Mouse (Mus musculus): Measurements from ENCODE around the gene Hils1. TPM values are rescaled to one million over a fixed set of nuclear protein-coding genes. Genes with fewer than 3 reads are reported as not detected.
"Not testable (repeated sequence)": the region's sequence is repeated elsewhere in the genome, so short reads cannot be mapped to it uniquely, and the experiment has no call there.

Gene Hils1
- polyA plus RNA-seq, 1 experiment from 2014 or later = not detected

- H3K27me3 ChIP-seq (ENCODE audit: control insufficient read depth, insufficient read depth, low read length) = no peaks in the 10 kb centered on the region
- WGBS = 30% methylated on average over 15 of the region's 15 CpGs
- H3K9ac ChIP-seq (replicated peaks; ENCODE audit: low read depth, low read length) = peak overlapping the region; percentile 99
- peak overlapping the region; percentile 85 for H3K4me2 ChIP-seq (ENCODE audit: low read depth, low read length)
- H3K27ac ChIP-seq (ENCODE audit: low read depth, low read length) = peak overlapping the region; percentile 97
- ATAC-seq (ENCODE audit: low read depth) = peak; percentile 0
- H3K4me1 ChIP-seq (ENCODE audit: control insufficient read depth, insufficient read depth, low read length) = peaks cover 34% of the 10 kb centered on the region
- peak overlapping the region; percentile 92 for H3K4me3 ChIP-seq (ENCODE audit: low read depth, low read length)
- H3K9me3 ChIP-seq (ENCODE audit: control insufficient read depth, low read length) = no peaks in the 10 kb centered on the region
- peaks cover 13% of the 10 kb centered on the region; the same call in 1 of the 2 replicates for H3K36me3 ChIP-seq (ENCODE audit: control insufficient read depth, insufficient read depth, low read length)
Observed at GRCm38 (mm10) chr11:95008661-95009628, 41.6 kb downstream of the Hils1 start.

DNA sequence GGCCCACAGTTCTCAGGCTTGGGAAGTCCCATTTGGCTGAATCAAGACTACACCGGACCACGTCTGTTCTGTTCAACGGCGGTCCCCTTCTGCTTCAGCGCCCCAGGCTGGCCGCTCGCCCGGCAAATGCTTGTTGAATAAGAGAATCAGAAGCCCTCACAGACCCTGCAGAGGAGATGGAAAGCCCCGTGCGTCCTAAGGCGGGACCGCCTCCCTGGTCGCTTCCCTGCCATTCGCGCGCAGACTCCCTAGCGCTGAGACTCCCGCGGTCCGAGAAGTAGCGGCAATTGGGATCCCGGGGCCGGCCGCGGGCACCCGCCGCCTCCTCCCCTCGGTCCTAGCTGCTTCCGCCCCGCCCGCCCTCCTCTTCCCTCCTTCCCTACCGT, 42.2 kb downstream of the Hils1 start, which contains the start of gene Samd14:
Samd14 (plus strand) TSS at position 251 of the 386 bp plus-strand sequence.
- H3K4me3 ChIP-seq (ENCODE audit: low read depth, low read length) = peak within 1 kb of the TSS; percentile 92

GRCm38 (mm10) chr11:95010141-95010739, 42.8 kb downstream of the Hils1 start:
- H3K4me2 ChIP-seq (ENCODE audit: low read depth, low read length) = peak overlapping the region; percentile 85
- peaks cover 15% of the 10 kb centered on the region; the same call in 1 of the 2 replicates for H3K36me3 ChIP-seq (ENCODE audit: control insufficient read depth, insufficient read depth, low read length)
- peak; percentile 49 for ATAC-seq (ENCODE audit: low read depth)
- H3K9ac ChIP-seq (replicated peaks; ENCODE audit: low read depth, low read length) = peak overlapping the region; percentile 99
- peaks cover 38% of the 10 kb centered on the region for H3K4me1 ChIP-seq (ENCODE audit: control insufficient read depth, insufficient read depth, low read length)
- H3K4me3 ChIP-seq (ENCODE audit: low read depth, low read length) = peak overlapping the region; percentile 92
- H3K27ac ChIP-seq (ENCODE audit: low read depth, low read length) = peak overlapping the region; percentile 97
- under 1% methylated on average over 32 of the region's 40 CpGs for WGBS
- no peaks in the 10 kb centered on the region for H3K9me3 ChIP-seq (ENCODE audit: control insufficient read depth, low read length)
- H3K27me3 ChIP-seq (ENCODE audit: control insufficient read depth, insufficient read depth, low read length) = no peaks in the 10 kb centered on the region

More for the DNA sequence above, 42.2 kb downstream of the Hils1 start, which contains the start of gene Samd14:
- peak; percentile 76 for ATAC-seq (ENCODE audit: low read depth)
- Histone ChIP-seq H3K9ac (replicated peaks; ENCODE audit: low read depth, low read length) (peak within 1 kb of the TSS; percentile 99), H3K27me3 (ENCODE audit: control insufficient read depth, insufficient read depth, low read length) (no peaks in the 10 kb centered on the region), H3K9me3 (ENCODE audit: control insufficient read depth, low read length) (no peaks in the 10 kb centered on the region), H3K4me2 (ENCODE audit: low read depth, low read length) (peak within 1 kb of the TSS; percentile 85), H3K27ac (ENCODE audit: low read depth, low read length) (peak within 1 kb of the TSS; percentile 97), H3K36me3 (ENCODE audit: control insufficient read depth, insufficient read depth, low read length) (peaks cover 14% of the 10 kb centered on the region; the same call in 1 of the 2 replicates), H3K4me1 (ENCODE audit: control insufficient read depth, insufficient read depth, low read length) (peaks cover 38% of the 10 kb centered on the region)
- under 1% methylated on average over 31 of the region's 32 CpGs for WGBS

DNA sequence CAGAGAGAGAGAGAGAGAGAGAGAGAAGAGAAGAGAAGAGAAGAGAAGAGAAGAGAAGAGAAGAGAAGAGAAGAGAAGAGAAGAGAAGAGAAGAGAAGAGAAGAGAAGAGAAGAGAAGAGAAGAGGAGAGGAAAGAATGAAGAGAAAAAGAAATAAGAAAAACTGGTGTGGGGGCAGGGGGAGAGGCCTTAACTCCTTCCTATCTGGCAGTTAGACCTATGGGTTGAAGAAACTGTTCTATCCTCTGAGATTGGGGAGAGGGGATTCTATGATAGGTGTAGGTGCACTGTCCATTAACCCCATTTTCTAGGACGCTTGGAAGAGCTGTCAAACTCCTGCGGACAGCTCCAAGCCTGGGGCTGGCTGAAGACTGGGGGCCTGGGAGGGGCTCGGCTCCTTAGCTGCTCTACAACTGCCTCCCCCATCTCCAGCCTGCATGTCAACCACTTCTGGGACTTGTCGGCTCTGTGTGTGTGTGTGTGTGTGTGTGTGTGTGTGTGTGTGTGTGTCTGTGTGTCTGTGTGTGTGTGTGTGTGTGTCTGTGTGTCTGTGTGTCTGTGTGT, 43.5 kb downstream of the Hils1 start:
- ATAC-seq (ENCODE audit: low read depth); H3K27me3 ChIP-seq (ENCODE audit: control insufficient read depth, insufficient read depth, low read length); H3K9me3 ChIP-seq (ENCODE audit: control insufficient read depth, low read length): not testable (repeated sequence)
- Histone ChIP-seq H3K27ac (ENCODE audit: low read depth, low read length) (peak overlapping the region; percentile 97; the same call in 1 of the 2 replicates), H3K4me3 (ENCODE audit: low read depth, low read length) (peak overlapping the region; percentile 92), H3K9ac (replicated peaks; ENCODE audit: low read depth, low read length) (peak overlapping the region; percentile 99), H3K4me2 (ENCODE audit: low read depth, low read length) (peak overlapping the region; percentile 85), H3K4me1 (ENCODE audit: control insufficient read depth, insufficient read depth, low read length) (peaks cover 42% of the 10 kb centered on the region), H3K36me3 (ENCODE audit: control insufficient read depth, insufficient read depth, low read length) (peaks cover 16% of the 10 kb centered on the region; the same call in 1 of the 2 replicates)
- WGBS = 6% methylated on average over 3 of the region's 4 CpGs

GRCm38 (mm10) chr11:95011416-95011815, 44.0 kb downstream of the Hils1 start:
- peaks cover 42% of the 10 kb centered on the region for H3K4me1 ChIP-seq (ENCODE audit: control insufficient read depth, insufficient read depth, low read length)
- 48% methylated on average over 1 of the region's 1 CpGs for WGBS

GRCm38 (mm10) chr11:95012075-95012474, 44.7 kb downstream of the Hils1 start:
- H3K36me3 ChIP-seq (ENCODE audit: control insufficient read depth, insufficient read depth, low read length) = peaks cover 16% of the 10 kb centered on the region; the same call in 1 of the 2 replicates
- no peak for ATAC-seq (ENCODE audit: low read depth)
- H3K4me2 ChIP-seq (ENCODE audit: low read depth, low read length) = peak overlapping the region; percentile 85
- peak overlapping the region; percentile 92 for H3K4me3 ChIP-seq (ENCODE audit: low read depth, low read length)
- peaks cover 38% of the 10 kb centered on the region for H3K4me1 ChIP-seq (ENCODE audit: control insufficient read depth, insufficient read depth, low read length)
- WGBS = 48% methylated on average over 3 of the region's 3 CpGs
- peak overlapping the region; percentile 11; the same call in 1 of the 2 replicates for H3K27ac ChIP-seq (ENCODE audit: low read depth, low read length)
- no peaks in the 10 kb centered on the region for H3K9me3 ChIP-seq (ENCODE audit: control insufficient read depth, low read length)
- no peaks in the 10 kb centered on the region for H3K27me3 ChIP-seq (ENCODE audit: control insufficient read depth, insufficient read depth, low read length)
- H3K9ac ChIP-seq (replicated peaks; ENCODE audit: low read depth, low read length) = peak overlapping the region; percentile 99

More at GRCm38 (mm10) chr11:95011416-95011815, 44.0 kb downstream of the Hils1 start:
- ATAC-seq (ENCODE audit: low read depth) = no peak
- Histone ChIP-seq H3K4me3 (ENCODE audit: low read depth, low read length) (peak overlapping the region; percentile 92), H3K27me3 (ENCODE audit: control insufficient read depth, insufficient read depth, low read length) (no peaks in the 10 kb centered on the region), H3K9ac (replicated peaks; ENCODE audit: low read depth, low read length) (peak overlapping the region; percentile 99), H3K4me2 (ENCODE audit: low read depth, low read length) (peak overlapping the region; percentile 85), H3K27ac (ENCODE audit: low read depth, low read length) (0 out of 2 replicates have a peak overlapping the region, but pooled peaks have one; percentile 2), H3K36me3 (ENCODE audit: control insufficient read depth, insufficient read depth, low read length) (peaks cover 16% of the 10 kb centered on the region; the same call in 1 of the 2 replicates), H3K9me3 (ENCODE audit: control insufficient read depth, low read length) (no peaks in the 10 kb centered on the region)

- Histone ChIP-seq H3K4me1 (ENCODE audit: control insufficient read depth, insufficient read depth, low read length) (peaks cover 35% of the 10 kb centered on the region), H3K4me2 (ENCODE audit: low read depth, low read length) (peak overlapping the region; percentile 85), H3K27me3 (ENCODE audit: control insufficient read depth, insufficient read depth, low read length) (no peaks in the 10 kb centered on the region), H3K36me3 (ENCODE audit: control insufficient read depth, insufficient read depth, low read length) (peaks cover 16% of the 10 kb centered on the region; the same call in 1 of the 2 replicates), H3K9me3 (ENCODE audit: control insufficient read depth, low read length) (no peaks in the 10 kb centered on the region), H3K9ac (replicated peaks; ENCODE audit: low read depth, low read length) (peak overlapping the region; percentile 99; the same call in 1 of the 2 replicates), H3K4me3 (ENCODE audit: low read depth, low read length) (peak overlapping the region; percentile 92), H3K27ac (ENCODE audit: low read depth, low read length) (no peak overlapping the region)
- 35% methylated on average over 3 of the region's 3 CpGs for WGBS
- ATAC-seq (ENCODE audit: low read depth) = no peak
Observed at GRCm38 (mm10) chr11:95012487-95012886, 45.1 kb downstream of the Hils1 start.

DNA sequence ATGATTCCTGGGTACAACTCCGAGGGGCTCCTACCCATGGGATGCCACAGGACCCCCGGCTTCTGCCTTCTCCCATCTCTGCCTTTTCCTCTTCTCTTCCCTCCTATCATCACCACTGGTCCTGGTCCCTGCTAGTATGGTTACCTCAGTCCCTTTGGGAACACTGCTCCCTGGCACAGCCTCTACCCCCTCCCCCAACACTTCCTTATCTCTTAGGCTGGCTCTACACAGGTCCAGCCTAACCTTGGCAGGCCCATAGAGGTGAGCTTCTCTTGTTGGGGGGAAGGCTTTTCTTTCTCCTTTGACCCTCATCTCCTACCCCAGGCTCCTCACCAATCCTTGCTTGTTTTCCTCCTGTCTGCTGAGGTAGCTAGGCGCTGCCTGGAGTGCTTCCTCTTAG, 48.1 kb downstream of the Hils1 start:
- Histone ChIP-seq H3K27ac (ENCODE audit: low read depth, low read length) (no peak overlapping the region), H3K4me2 (ENCODE audit: low read depth, low read length) (no peak overlapping the region), H3K9ac (replicated peaks; ENCODE audit: low read depth, low read length) (no peak overlapping the region), H3K36me3 (ENCODE audit: control insufficient read depth, insufficient read depth, low read length) (peaks cover 34% of the 10 kb centered on the region; the same call in 1 of the 2 replicates), H3K27me3 (ENCODE audit: control insufficient read depth, insufficient read depth, low read length) (no peaks in the 10 kb centered on the region), H3K4me3 (ENCODE audit: low read depth, low read length) (no peak overlapping the region), H3K4me1 (ENCODE audit: control insufficient read depth, insufficient read depth, low read length) (peaks cover 26% of the 10 kb centered on the region), H3K9me3 (ENCODE audit: control insufficient read depth, low read length) (no peaks in the 10 kb centered on the region)
- WGBS = 80% methylated on average over 3 of the region's 3 CpGs
- ATAC-seq (ENCODE audit: low read depth) = no peak

Measured in neural tube, embryonic 14.5 days (tissue).